Mouse (Mus musculus): Measurements from ENCODE around the gene Slc6a9. TPM values are rescaled to one million over a fixed set of nuclear protein-coding genes. Genes with fewer than 3 reads are reported as not detected.
A peak's percentile ranks its signal among the peaks of the same experiment; 100 is the strongest.

Slc6a9 gene
- polyA plus RNA-seq, 1 experiment from 2014 or later = 10.3 TPM

- H3K36me3 ChIP-seq = no peaks in the 10 kb centered on the region
- no peaks in the 10 kb centered on the region for H3K27me3 ChIP-seq (replicated peaks)
- peak overlapping the region; percentile 29; the same call in 1 of the 2 replicates for H3K9ac ChIP-seq
- peaks cover 29% of the 10 kb centered on the region for H3K4me1 ChIP-seq (replicated peaks)
- peak overlapping the region; percentile 60 for H3K4me2 ChIP-seq
- ATAC-seq (ENCODE audit: insufficient number of reproducible peaks, low FRiP score) = peak; percentile 51
- no peaks in the 10 kb centered on the region for H3K9me3 ChIP-seq (replicated peaks)
- WGBS = 6% methylated on average over 12 of the region's 12 CpGs
- H3K4me3 ChIP-seq = peak overlapping the region; percentile 26
- peak overlapping the region; percentile 49; the same call in 1 of the 2 replicates for H3K27ac ChIP-seq (ENCODE audit: poor library complexity, severe bottlenecking)
Measured at GRCm38 (mm10) chr4:117829260-117830123, 4.8 kb upstream of the Slc6a9 start.

GRCm38 (mm10) chr4:117830124-117830551, 4.2 kb upstream of the Slc6a9 start:
- Histone ChIP-seq H3K4me3 (peak overlapping the region; percentile 26), H3K9me3 (replicated peaks) (no peaks in the 10 kb centered on the region), H3K4me1 (replicated peaks) (peaks cover 34% of the 10 kb centered on the region), H3K27ac (ENCODE audit: poor library complexity, severe bottlenecking) (peak overlapping the region; percentile 49; the same call in 1 of the 2 replicates), H3K27me3 (replicated peaks) (no peaks in the 10 kb centered on the region), H3K36me3 (no peaks in the 10 kb centered on the region), H3K4me2 (peak overlapping the region; percentile 60), H3K9ac (peak overlapping the region; percentile 29; the same call in 1 of the 2 replicates)
- WGBS = 2% methylated on average over 5 of the region's 5 CpGs
- ATAC-seq (ENCODE audit: insufficient number of reproducible peaks, low FRiP score) = peak; percentile 90

- Histone ChIP-seq H3K36me3 (no peaks in the 10 kb centered on the region), H3K27me3 (replicated peaks) (no peaks in the 10 kb centered on the region), H3K9me3 (replicated peaks) (no peaks in the 10 kb centered on the region), H3K27ac (ENCODE audit: poor library complexity, severe bottlenecking) (peak overlapping the region; percentile 50; the same call in 1 of the 2 replicates), H3K9ac (no peak overlapping the region), H3K4me1 (replicated peaks) (peaks cover 34% of the 10 kb centered on the region), H3K4me2 (0 out of 2 replicates have a peak overlapping the region, but pooled peaks have one; percentile 60), H3K4me3 (no peak overlapping the region)
- WGBS = 89% methylated on average over 9 of the region's 9 CpGs
- no peak for ATAC-seq (ENCODE audit: insufficient number of reproducible peaks, low FRiP score)
Measured at GRCm38 (mm10) chr4:117830801-117831200, 3.5 kb upstream of the Slc6a9 start.

GRCm38 (mm10) chr4:117831499-117831898, 2.8 kb upstream of the Slc6a9 start:
- Histone ChIP-seq H3K4me1 (replicated peaks) (peaks cover 34% of the 10 kb centered on the region), H3K4me3 (no peak overlapping the region), H3K9me3 (replicated peaks) (no peaks in the 10 kb centered on the region), H3K4me2 (peak overlapping the region; percentile 20; the same call in 1 of the 2 replicates), H3K36me3 (no peaks in the 10 kb centered on the region), H3K27ac (ENCODE audit: poor library complexity, severe bottlenecking) (peak overlapping the region; percentile 50), H3K27me3 (replicated peaks) (no peaks in the 10 kb centered on the region), H3K9ac (no peak overlapping the region)
- no peak for ATAC-seq (ENCODE audit: insufficient number of reproducible peaks, low FRiP score)
- 71% methylated on average over 2 of the region's 2 CpGs for WGBS

GRCm38 (mm10) chr4:117831920-117832691, 2.2 kb upstream of the Slc6a9 start:
- no peaks in the 10 kb centered on the region for H3K9me3 ChIP-seq (replicated peaks)
- no peak overlapping the region for H3K9ac ChIP-seq
- ATAC-seq (ENCODE audit: insufficient number of reproducible peaks, low FRiP score) = peak; percentile 27
- H3K27ac ChIP-seq (ENCODE audit: poor library complexity, severe bottlenecking) = peak overlapping the region; percentile 50
- peak overlapping the region; percentile 20; the same call in 1 of the 2 replicates for H3K4me2 ChIP-seq
- WGBS = 67% methylated on average over 9 of the region's 9 CpGs
- H3K36me3 ChIP-seq = no peaks in the 10 kb centered on the region
- H3K27me3 ChIP-seq (replicated peaks) = no peaks in the 10 kb centered on the region
- H3K4me3 ChIP-seq = no peak overlapping the region
- H3K4me1 ChIP-seq (replicated peaks) = peaks cover 34% of the 10 kb centered on the region

GRCm38 (mm10) chr4:117834845-117835530, 682 bp downstream of the Slc6a9 start:
- no peaks in the 10 kb centered on the region for H3K27me3 ChIP-seq (replicated peaks)
- WGBS = under 1% methylated on average over 36 of the region's 36 CpGs

GRCm38 (mm10) chr4:117835531-117836111, 1.3 kb downstream of the Slc6a9 start:
- Histone ChIP-seq H3K27ac (ENCODE audit: poor library complexity, severe bottlenecking) (peak overlapping the region; percentile 87), H3K36me3 (no peaks in the 10 kb centered on the region), H3K27me3 (replicated peaks) (no peaks in the 10 kb centered on the region), H3K4me1 (replicated peaks) (peaks cover 18% of the 10 kb centered on the region), H3K4me3 (peak overlapping the region; percentile 76), H3K4me2 (peak overlapping the region; percentile 89), H3K9ac (peak overlapping the region; percentile 88), H3K9me3 (replicated peaks) (no peaks in the 10 kb centered on the region)
- peak; percentile 46 for ATAC-seq (ENCODE audit: insufficient number of reproducible peaks, low FRiP score)
- under 1% methylated on average over 60 of the region's 60 CpGs for WGBS

More at GRCm38 (mm10) chr4:117834845-117835530, 682 bp downstream of the Slc6a9 start:
- peak overlapping the region; percentile 88 for H3K9ac ChIP-seq
- peaks cover 24% of the 10 kb centered on the region for H3K4me1 ChIP-seq (replicated peaks)
- H3K36me3 ChIP-seq = no peaks in the 10 kb centered on the region
- no peaks in the 10 kb centered on the region for H3K9me3 ChIP-seq (replicated peaks)
- peak; percentile 51 for ATAC-seq (ENCODE audit: insufficient number of reproducible peaks, low FRiP score)
- H3K4me3 ChIP-seq = peak overlapping the region; percentile 76
- peak overlapping the region; percentile 87 for H3K27ac ChIP-seq (ENCODE audit: poor library complexity, severe bottlenecking)
- peak overlapping the region; percentile 89 for H3K4me2 ChIP-seq

GRCm38 (mm10) chr4:117836204-117836767, 2.0 kb downstream of the Slc6a9 start:
- peak overlapping the region; percentile 89 for H3K4me2 ChIP-seq
- H3K36me3 ChIP-seq = no peaks in the 10 kb centered on the region
- H3K9ac ChIP-seq = peak overlapping the region; percentile 88
- ATAC-seq (ENCODE audit: insufficient number of reproducible peaks, low FRiP score) = peak; percentile 88
- H3K27ac ChIP-seq (ENCODE audit: poor library complexity, severe bottlenecking) = peak overlapping the region; percentile 87
- H3K9me3 ChIP-seq (replicated peaks) = no peaks in the 10 kb centered on the region
- peaks cover 16% of the 10 kb centered on the region for H3K4me1 ChIP-seq (replicated peaks)
- under 1% methylated on average over 48 of the region's 48 CpGs for WGBS
- H3K4me3 ChIP-seq = peak overlapping the region; percentile 76
- H3K27me3 ChIP-seq (replicated peaks) = no peaks in the 10 kb centered on the region

- no peaks in the 10 kb centered on the region for H3K36me3 ChIP-seq
- no peak overlapping the region for H3K27ac ChIP-seq (ENCODE audit: poor library complexity, severe bottlenecking)
- H3K27me3 ChIP-seq (replicated peaks) = no peaks in the 10 kb centered on the region
- peak overlapping the region; percentile 76 for H3K4me3 ChIP-seq
- no peak overlapping the region for H3K9ac ChIP-seq
- H3K4me1 ChIP-seq (replicated peaks) = peaks cover 9% of the 10 kb centered on the region
- no peak for ATAC-seq (ENCODE audit: insufficient number of reproducible peaks, low FRiP score)
- peak overlapping the region; percentile 89 for H3K4me2 ChIP-seq
- WGBS = 58% methylated on average over 4 of the region's 4 CpGs
- no peaks in the 10 kb centered on the region for H3K9me3 ChIP-seq (replicated peaks)
Measured at GRCm38 (mm10) chr4:117837271-117837670, 3.0 kb downstream of the Slc6a9 start.

- whole genome bisulfite sequencing = 73% methylated on average over 6 of the region's 6 CpGs
- no peak for ATAC-seq (ENCODE audit: insufficient number of reproducible peaks, low FRiP score)
- H3K27ac ChIP-seq (ENCODE audit: poor library complexity, severe bottlenecking) = no peak overlapping the region
Measured at GRCm38 (mm10) chr4:117839366-117839765, 5.1 kb downstream of the Slc6a9 start.

More at GRCm38 (mm10) chr4:117839366-117839765, 5.1 kb downstream of the Slc6a9 start:
- H3K36me3 ChIP-seq = no peaks in the 10 kb centered on the region
- no peak overlapping the region; the same call in 1 of the 2 replicates for H3K4me2 ChIP-seq
- peaks cover 6% of the 10 kb centered on the region for H3K4me1 ChIP-seq (replicated peaks)
- no peak overlapping the region for H3K9ac ChIP-seq
- H3K4me3 ChIP-seq = no peak overlapping the region
- no peaks in the 10 kb centered on the region for H3K9me3 ChIP-seq (replicated peaks)
- H3K27me3 ChIP-seq (replicated peaks) = no peaks in the 10 kb centered on the region

Data from heart, embryonic 12.5 days (tissue).